Mouse (Mus musculus): ENCODE results near the gene Lingo1.

The Lingo1 gene

GRCm38 (mm10) chr9:56633449-56634225 lies 162.6 kb downstream of the Lingo1 start:
- DNase-seq (ENCODE audit: low read depth), result no peak

- DNase-seq (ENCODE audit: low read depth), result no peak
Measured at GRCm38 (mm10) chr9:56630945-56631344, 165.3 kb downstream of the Lingo1 start.

GRCm38 (mm10) chr9:56629674-56630397 lies 166.4 kb downstream of the Lingo1 start:
- no peak for DNase-seq (ENCODE audit: low read depth)

GRCm38 (mm10) chr9:56627295-56627694 lies 169.0 kb downstream of the Lingo1 start:
- DNase-seq (ENCODE audit: low read depth), result no peak

- DNase-seq (ENCODE audit: low read depth), result no peak
Measured at GRCm38 (mm10) chr9:56624923-56625322, 171.3 kb downstream of the Lingo1 start.

GRCm38 (mm10) chr9:56623361-56623760 lies 172.9 kb downstream of the Lingo1 start:
- no peak for DNase-seq (ENCODE audit: low read depth)

GRCm38 (mm10) chr9:56622761-56623160 lies 173.5 kb downstream of the Lingo1 start:
- DNase-seq (ENCODE audit: low read depth), result no peak

- no peak for DNase-seq (ENCODE audit: low read depth)
Measured at GRCm38 (mm10) chr9:56620512-56621371, 175.5 kb downstream of the Lingo1 start.

- no peak for DNase-seq (ENCODE audit: low read depth)
Measured at GRCm38 (mm10) chr9:56619715-56620114, 176.6 kb downstream of the Lingo1 start.

GRCm38 (mm10) chr9:56618660-56619059 lies 177.6 kb downstream of the Lingo1 start:
- no peak for DNase-seq (ENCODE audit: low read depth)

GRCm38 (mm10) chr9:56616061-56616460 lies 180.2 kb downstream of the Lingo1 start:
- no peak for DNase-seq (ENCODE audit: low read depth)

GRCm38 (mm10) chr9:56612798-56613183 lies 183.5 kb downstream of the Lingo1 start:
- no peak for DNase-seq (ENCODE audit: low read depth)

- no peak for DNase-seq (ENCODE audit: low read depth)
Measured at GRCm38 (mm10) chr9:56611912-56612797, 184.1 kb downstream of the Lingo1 start.

GRCm38 (mm10) chr9:56610955-56611354 lies 185.3 kb downstream of the Lingo1 start:
- no peak for DNase-seq (ENCODE audit: low read depth)

- no peak for DNase-seq (ENCODE audit: low read depth)
Measured at GRCm38 (mm10) chr9:56610466-56610865, 185.8 kb downstream of the Lingo1 start.

GRCm38 (mm10) chr9:56609486-56609885 lies 186.8 kb downstream of the Lingo1 start:
- DNase-seq (ENCODE audit: low read depth), result no peak

GRCm38 (mm10) chr9:56608691-56609351 lies 187.4 kb downstream of the Lingo1 start:
- no peak for DNase-seq (ENCODE audit: low read depth)

GRCm38 (mm10) chr9:56606082-56606740 lies 190.1 kb downstream of the Lingo1 start:
- DNase-seq (ENCODE audit: low read depth), result no peak

- no peak for DNase-seq (ENCODE audit: low read depth)
Measured at GRCm38 (mm10) chr9:56605443-56605806, 190.8 kb downstream of the Lingo1 start.

GRCm38 (mm10) chr9:56604797-56605442 lies 191.3 kb downstream of the Lingo1 start:
- DNase-seq (ENCODE audit: low read depth), result no peak

Data from naive thymus-derived CD4-positive, alpha-beta T cell, adult 2 months (primary cell).